Mouse (Mus musculus) embryonic facial prominence, embryonic 10.5 days (tissue): ENCODE results near the gene Foxf2. TPM values are rescaled to one million over a fixed set of nuclear protein-coding genes. Genes with fewer than 3 reads are reported as not detected.

Experiments used
- DNase-seq: peaks from one replicate; pipeline ENCODE4 v3.0.0-alpha.2; 2017; ENCODE audit warnings: low spot score
- H3K27ac ChIP-seq: fragments of 300-500 bp; sonication (generic); replicated peaks from 2 replicates; pipeline ENCODE4 v1.5.1; 2016; ENCODE audit warnings: mild to moderate bottlenecking
- H3K27me3 ChIP-seq: fragments of 300-500 bp; sonication (generic); replicated peaks from 2 replicates; pipeline ENCODE4 v1.6.1; 2016; ENCODE audit warnings: low read depth, mild to moderate bottlenecking; ENCODE audit not compliant: poor library complexity, severe bottlenecking
- H3K36me3 ChIP-seq: fragments of 300-500 bp; sonication (generic); replicated peaks from 2 replicates; pipeline ENCODE4 v1.6.1; 2016; ENCODE audit warnings: mild to moderate bottlenecking, moderate library complexity
- H3K4me1 ChIP-seq: fragments of 300-500 bp; sonication (generic); 2 replicates; pipeline ENCODE4 v1.6.1; 2016
- H3K4me3 ChIP-seq: fragments of 300-500 bp; sonication (generic); 2 replicates; pipeline ENCODE4 v1.5.1; 2016; ENCODE audit warnings: mild to moderate bottlenecking, moderate library complexity
- H3K9me3 ChIP-seq: fragments of 300-500 bp; sonication (generic); 2 replicates; pipeline ENCODE4 v1.6.1; 2016; ENCODE audit warnings: mild to moderate bottlenecking
- WGBS: fragments of 180-500 bp; shearing (Covaris S2); methylation state at CpG from one replicate; pipeline ENCODE4 v1.1.7; 2016; 5-methylcytosine and 5-hydroxymethylcytosine counted together
- polyA plus RNA-seq: library from polyadenylated mRNA; unstranded; fragments of >200 nt; fragmentation: Nextera tagmentation; extraction: Ambion mirVana; gene quantifications from 2 replicates; pipeline ENCODE4 v1.2.1, GENCODE M21; 2016

Gene Foxf2
- polyA plus RNA-seq, 1 experiment from 2014 or later = 12.8 TPM

GRCm38 (mm10) chr13:31618919-31619655, 6.5 kb upstream of the Foxf2 start:
- peak; percentile 19 for DNase-seq
- Histone ChIP-seq H3K36me3 (no peaks in the 10 kb centered on the region), H3K9me3 (no peaks in the 10 kb centered on the region), H3K4me1 (peaks cover 45% of the 10 kb centered on the region), H3K27ac (no peak overlapping the region; the same call in 1 of the 2 replicates), H3K4me3 (peak overlapping the region; percentile 44; the same call in 1 of the 2 replicates), H3K27me3 (peaks cover 100% of the 10 kb centered on the region)
- WGBS = 2% methylated on average over 18 of the region's 18 CpGs

- Histone ChIP-seq H3K27ac (peak overlapping the region; percentile 48), H3K4me3 (peak overlapping the region; percentile 45), H3K27me3 (peaks cover 100% of the 10 kb centered on the region), H3K36me3 (no peaks in the 10 kb centered on the region), H3K4me1 (peaks cover 49% of the 10 kb centered on the region), H3K9me3 (no peaks in the 10 kb centered on the region)
- WGBS = under 1% methylated on average over 33 of the region's 33 CpGs
- DNase-seq = peak; percentile 45
These were observed 5.7 kb upstream of the Foxf2 start for GRCm38 (mm10) chr13:31619826-31620498.

GRCm38 (mm10) chr13:31620499-31620847, 5.1 kb upstream of the Foxf2 start:
- Histone ChIP-seq H3K27me3 (peaks cover 100% of the 10 kb centered on the region), H3K27ac (peak overlapping the region; percentile 48; the same call in 1 of the 2 replicates), H3K4me1 (peaks cover 51% of the 10 kb centered on the region), H3K36me3 (no peaks in the 10 kb centered on the region), H3K4me3 (peak overlapping the region; percentile 45), H3K9me3 (no peaks in the 10 kb centered on the region)
- under 1% methylated on average over 10 of the region's 10 CpGs for WGBS
- peak; percentile 46 for DNase-seq

- WGBS = 9% methylated on average over 4 of the region's 4 CpGs
- Histone ChIP-seq H3K27me3 (peaks cover 100% of the 10 kb centered on the region), H3K4me3 (0 out of 2 replicates have a peak overlapping the region, but pooled peaks have one; percentile 45), H3K27ac (no peak overlapping the region; the same call in 1 of the 2 replicates), H3K36me3 (no peaks in the 10 kb centered on the region), H3K9me3 (no peaks in the 10 kb centered on the region), H3K4me1 (peaks cover 56% of the 10 kb centered on the region)
- DNase-seq = no peak
These were observed 4.7 kb upstream of the Foxf2 start for GRCm38 (mm10) chr13:31620937-31621336.

GRCm38 (mm10) chr13:31621741-31622140, 3.9 kb upstream of the Foxf2 start:
- Histone ChIP-seq H3K4me3 (no peak overlapping the region), H3K4me1 (peaks cover 64% of the 10 kb centered on the region), H3K27ac (no peak overlapping the region), H3K36me3 (no peaks in the 10 kb centered on the region), H3K9me3 (no peaks in the 10 kb centered on the region), H3K27me3 (peaks cover 100% of the 10 kb centered on the region)
- WGBS = 5% methylated on average over 9 of the region's 9 CpGs
- no peak for DNase-seq

- no peak overlapping the region for H3K4me3 ChIP-seq
- DNase-seq = no peak
- peaks cover 70% of the 10 kb centered on the region for H3K4me1 ChIP-seq
- H3K27me3 ChIP-seq = peaks cover 100% of the 10 kb centered on the region
- 1% methylated on average over 3 of the region's 3 CpGs for WGBS
- no peaks in the 10 kb centered on the region for H3K9me3 ChIP-seq
- no peaks in the 10 kb centered on the region for H3K36me3 ChIP-seq
- no peak overlapping the region for H3K27ac ChIP-seq
These were observed 3.2 kb upstream of the Foxf2 start for GRCm38 (mm10) chr13:31622371-31622770.

GRCm38 (mm10) chr13:31623291-31623690, 2.3 kb upstream of the Foxf2 start:
- Histone ChIP-seq H3K36me3 (no peaks in the 10 kb centered on the region), H3K4me3 (peak overlapping the region; percentile 70; the same call in 1 of the 2 replicates), H3K27me3 (peaks cover 100% of the 10 kb centered on the region), H3K27ac (no peak overlapping the region), H3K4me1 (peaks cover 74% of the 10 kb centered on the region), H3K9me3 (no peaks in the 10 kb centered on the region)
- WGBS = 2% methylated on average over 6 of the region's 6 CpGs
- peak; percentile 22 for DNase-seq

GRCm38 (mm10) chr13:31623906-31624860, 1.4 kb upstream of the Foxf2 start:
- WGBS = under 1% methylated on average over 20 of the region's 20 CpGs
- Histone ChIP-seq H3K4me1 (peaks cover 74% of the 10 kb centered on the region), H3K27ac (peak overlapping the region; percentile 86), H3K27me3 (peaks cover 100% of the 10 kb centered on the region), H3K4me3 (peak overlapping the region; percentile 70), H3K36me3 (no peaks in the 10 kb centered on the region), H3K9me3 (no peaks in the 10 kb centered on the region)
- DNase-seq = peak; percentile 83

GRCm38 (mm10) chr13:31624966-31625332, 667 bp upstream of the Foxf2 start:
- WGBS = under 1% methylated on average over 13 of the region's 13 CpGs
- Histone ChIP-seq H3K4me1 (peaks cover 74% of the 10 kb centered on the region), H3K27me3 (peaks cover 100% of the 10 kb centered on the region), H3K9me3 (no peaks in the 10 kb centered on the region), H3K4me3 (peak overlapping the region; percentile 70), H3K27ac (peak overlapping the region; percentile 86), H3K36me3 (no peaks in the 10 kb centered on the region)
- DNase-seq = peak; percentile 53

GRCm38 (mm10) chr13:31626183-31626801, 676 bp downstream of the Foxf2 start:
- peaks cover 100% of the 10 kb centered on the region for H3K27me3 ChIP-seq
- DNase-seq = peak; percentile 75
- WGBS = under 1% methylated on average over 60 of the region's 60 CpGs
- no peaks in the 10 kb centered on the region for H3K36me3 ChIP-seq
- peak overlapping the region; percentile 86 for H3K27ac ChIP-seq
- H3K4me3 ChIP-seq = peak overlapping the region; percentile 70
- no peaks in the 10 kb centered on the region for H3K9me3 ChIP-seq
- peaks cover 72% of the 10 kb centered on the region for H3K4me1 ChIP-seq

- Histone ChIP-seq H3K4me3 (peak overlapping the region; percentile 70), H3K4me1 (peaks cover 76% of the 10 kb centered on the region), H3K27me3 (peaks cover 100% of the 10 kb centered on the region), H3K27ac (peak overlapping the region; percentile 86), H3K36me3 (no peaks in the 10 kb centered on the region), H3K9me3 (no peaks in the 10 kb centered on the region)
- WGBS = under 1% methylated on average over 24 of the region's 24 CpGs
- DNase-seq = peak; percentile 62
These were observed 1.5 kb downstream of the Foxf2 start for GRCm38 (mm10) chr13:31626991-31627625.
